In the genomic region with DNA sequence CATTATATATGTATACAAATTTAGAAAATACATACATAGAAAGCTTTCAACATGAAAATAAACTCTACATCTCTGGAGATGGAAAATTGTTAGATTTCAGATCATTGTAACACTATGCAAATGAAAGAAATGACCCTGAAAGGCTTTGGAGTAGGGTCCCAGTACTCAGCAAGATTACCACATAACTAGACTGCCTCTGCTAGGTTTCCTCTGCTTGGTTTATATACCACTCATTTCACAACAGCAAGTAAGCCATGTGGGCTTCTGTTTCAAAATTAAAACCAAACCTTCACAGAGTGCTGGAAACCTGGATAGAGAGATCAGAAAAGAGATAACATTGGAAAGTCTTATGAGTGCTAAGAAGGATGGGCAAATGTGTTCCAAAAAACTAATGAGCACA, we compare ENCODE assay signal across 16 mouse cellular contexts.
"Had no signal": no experiment of that assay in that cellular context is flagged by ENCODE, and none has a peak within 500 bp of the region (broad histone marks: within the 10 kb centered on the region; RNA-seq: fewer than 3 reads in every experiment).

No protein-coding gene starts in this region.

- DNase-seq: gastrocnemius, postnatal 14 days; gastrocnemius, postnatal 36 days; heart, adult 18-20 months; heart, postnatal 10 days; heart, postnatal 4 days; kidney, adult 18-20 months; kidney, adult 8-10 months; kidney, postnatal 10 days; kidney, postnatal 25 days; layer of hippocampus, adult 9-11 months; layer of hippocampus, postnatal 36 days; liver had no signal

- ATAC-seq: hindbrain, embryonic 16.5 days; inflammation-experienced regulatory T-cells, adult 6 months; intestine, embryonic 15.5 days; intestine, postnatal 0 days had no signal
